Mouse (Mus musculus): ENCODE results near the gene Snx13. TPM values are rescaled to one million over a fixed set of nuclear protein-coding genes. Genes with fewer than 3 reads are reported as not detected.

Gene Snx13
- polyA plus RNA-seq, 2 experiments from 2014 or later = 25.6 to 27.6 TPM

DNA sequence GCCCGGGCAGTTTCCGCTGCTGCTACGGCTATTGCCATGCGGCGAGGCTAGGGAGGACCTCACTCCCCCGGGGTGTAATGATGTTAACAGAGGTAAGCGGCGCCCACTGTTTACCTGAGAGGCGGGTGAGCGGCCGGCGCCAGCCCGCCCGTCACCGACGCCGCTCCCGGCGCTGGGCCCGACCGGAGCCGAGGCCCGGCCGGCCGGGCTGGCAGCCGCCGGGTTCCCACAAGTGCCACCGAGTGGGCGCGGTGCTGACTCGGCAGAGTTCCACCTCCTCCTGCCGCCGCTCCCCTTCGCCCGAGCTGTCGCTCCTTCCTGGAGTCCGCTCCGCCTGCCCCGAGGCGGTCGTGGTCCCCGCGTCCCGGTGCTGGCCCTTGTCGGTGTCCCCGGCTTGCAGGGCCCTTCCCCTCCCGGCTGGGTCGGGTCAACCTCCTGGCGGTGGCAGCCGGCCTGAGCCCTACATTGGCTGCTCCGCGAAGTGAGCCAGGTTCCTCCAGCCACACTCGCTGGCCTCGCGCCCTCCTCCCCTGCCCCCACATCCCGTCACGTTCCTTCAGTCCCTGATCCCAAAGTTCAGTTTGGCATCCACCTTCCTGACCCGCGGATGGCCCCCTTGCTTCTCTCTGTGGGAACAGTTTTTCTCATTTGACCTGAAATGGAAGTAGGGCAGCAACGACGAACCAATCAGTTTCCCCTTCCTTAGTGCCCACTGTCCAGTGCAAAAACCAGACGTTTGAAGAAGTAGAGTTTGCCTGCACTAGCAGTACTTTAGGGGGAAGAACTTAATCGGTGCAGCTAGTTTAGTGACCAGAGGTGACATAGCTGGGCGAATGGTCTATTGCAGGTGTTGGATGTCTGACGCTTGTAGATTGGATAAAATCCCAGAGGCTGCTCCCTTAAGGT, 587 bp downstream of the Snx13 start:
- peak; percentile 38 for ATAC-seq

DNA sequence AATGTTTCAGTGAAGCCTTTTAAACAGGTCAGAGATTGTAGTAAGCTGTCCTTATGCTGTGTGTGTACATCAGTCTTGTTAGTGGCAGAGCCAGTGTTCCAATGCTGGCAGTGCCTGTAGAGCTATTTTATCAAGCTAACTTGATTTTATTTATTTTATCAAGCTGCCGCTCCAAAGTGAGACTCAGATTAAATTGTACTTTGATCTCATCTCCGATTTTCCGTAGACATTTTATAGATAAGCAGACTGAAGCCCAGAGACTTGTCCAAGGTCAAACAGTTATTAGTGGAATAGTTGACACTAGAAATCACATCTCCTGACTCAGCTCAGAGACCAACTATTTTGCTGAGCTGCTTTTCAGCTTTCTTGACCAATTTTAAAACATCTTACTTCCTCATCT, 1.9 kb downstream of the Snx13 start:
- ATAC-seq = no peak

GRCm38 (mm10) chr12:35050501-35050900, 3.5 kb downstream of the Snx13 start:
- no peak for ATAC-seq

- no peak for ATAC-seq
Observed at GRCm38 (mm10) chr12:35050964-35051758, 4.2 kb downstream of the Snx13 start.

GRCm38 (mm10) chr12:35054420-35054819, 7.4 kb downstream of the Snx13 start:
- no peak for ATAC-seq

DNA sequence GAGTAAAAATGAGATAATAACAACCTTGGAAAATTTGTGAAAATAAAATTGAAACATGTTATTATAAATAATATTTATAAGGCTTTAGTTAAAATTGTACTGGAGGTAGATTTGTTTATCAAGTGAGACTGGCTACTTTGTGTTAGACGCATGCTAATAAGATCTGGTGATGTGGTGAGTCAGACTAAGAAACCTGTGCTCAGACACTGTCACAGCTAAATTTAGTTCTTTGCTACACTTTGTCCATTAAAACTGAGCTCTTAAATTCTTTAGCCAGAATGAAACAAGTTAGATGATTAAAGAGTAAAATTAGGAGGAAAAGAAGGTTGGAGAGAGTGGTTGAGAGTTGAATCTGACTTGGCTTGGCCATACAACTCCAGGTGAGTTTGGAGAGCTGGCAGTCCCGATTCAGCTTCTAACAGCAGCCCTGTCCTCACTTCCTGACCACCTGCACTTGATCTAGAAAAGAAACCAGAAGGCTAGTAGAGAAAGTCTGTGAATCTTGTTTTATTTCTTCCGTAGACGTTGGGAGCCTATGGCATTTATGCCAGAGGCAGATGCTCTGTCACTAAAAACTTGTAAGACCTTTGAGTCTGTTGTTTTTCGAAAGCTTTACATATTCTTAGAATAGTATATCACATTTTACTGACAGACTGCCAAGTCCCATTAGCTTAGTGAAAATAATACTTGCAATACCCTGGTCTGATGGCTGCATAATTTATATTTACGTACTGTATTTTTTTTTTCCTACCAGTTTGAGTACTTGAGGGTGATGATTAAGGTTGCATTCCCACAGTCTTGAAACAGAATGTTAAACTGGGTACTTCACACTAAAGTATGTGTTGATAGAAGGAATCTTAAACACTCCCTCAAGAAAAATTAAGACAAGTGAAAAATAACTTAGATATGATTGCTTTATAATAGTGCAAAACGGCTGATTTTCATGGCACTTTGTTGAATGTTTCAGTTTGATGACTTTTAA, 8.4 kb downstream of the Snx13 start:
- ATAC-seq = peak; percentile 77

DNA sequence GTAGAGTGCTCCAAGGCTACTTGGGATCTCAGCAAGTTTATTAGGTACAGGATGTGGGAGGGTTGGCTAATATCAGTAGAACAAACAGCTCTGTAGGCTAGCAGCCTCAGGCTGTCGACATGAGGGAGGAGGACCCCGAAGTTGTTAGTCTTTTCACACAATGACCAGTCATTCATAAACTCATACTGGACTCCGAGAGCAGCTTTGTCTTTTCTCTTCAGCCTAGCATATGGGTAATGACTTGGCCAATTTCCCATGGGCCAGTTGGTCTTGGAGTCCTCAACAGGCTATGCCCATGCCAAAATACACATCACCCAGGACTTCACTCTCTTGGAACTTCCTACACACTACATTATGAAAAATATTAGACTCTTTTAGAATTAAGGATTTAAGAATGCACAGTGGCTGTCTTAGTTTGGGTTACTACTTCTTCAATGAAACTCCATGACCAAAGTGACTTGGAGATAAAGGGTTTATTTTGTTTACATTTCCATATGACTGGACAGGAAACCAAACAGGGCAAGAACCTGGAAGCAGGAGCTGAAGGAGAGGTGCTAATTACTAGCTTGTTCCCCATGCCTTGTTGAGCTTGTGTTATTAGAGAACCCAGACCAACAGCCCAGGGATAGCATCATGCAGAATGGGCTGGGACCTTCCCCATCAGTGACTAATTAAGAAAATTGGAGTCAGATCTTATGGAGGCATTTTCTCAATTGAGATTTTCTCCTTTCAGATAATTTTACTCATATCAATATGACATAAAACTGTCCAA, 16.9 kb downstream of the Snx13 start:
- ATAC-seq = peak; percentile 43

DNA sequence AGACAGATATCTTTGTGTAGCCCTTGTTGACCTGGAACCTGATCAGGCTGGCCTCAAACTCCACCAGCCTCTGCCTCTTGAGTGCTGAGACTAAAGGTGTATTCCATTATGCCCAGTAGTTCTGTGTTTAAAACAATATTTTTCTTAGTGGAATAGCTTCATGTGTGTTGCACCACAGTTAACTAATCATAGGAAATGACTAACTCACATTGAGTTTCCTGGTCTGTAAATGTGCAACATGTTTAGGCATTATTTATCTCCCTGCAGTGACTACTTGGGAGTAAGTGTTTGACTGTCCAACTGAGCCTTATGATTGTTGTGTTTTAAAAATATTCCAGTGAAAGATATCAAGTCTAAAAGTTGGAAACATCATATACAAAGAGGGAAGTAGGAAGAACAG, 20.6 kb downstream of the Snx13 start:
- no peak for ATAC-seq

- ATAC-seq = no peak
Observed at GRCm38 (mm10) chr12:35071336-35071735, 24.4 kb downstream of the Snx13 start.

- no peak for ATAC-seq
Observed at GRCm38 (mm10) chr12:35072178-35072577, 25.2 kb downstream of the Snx13 start.

DNA sequence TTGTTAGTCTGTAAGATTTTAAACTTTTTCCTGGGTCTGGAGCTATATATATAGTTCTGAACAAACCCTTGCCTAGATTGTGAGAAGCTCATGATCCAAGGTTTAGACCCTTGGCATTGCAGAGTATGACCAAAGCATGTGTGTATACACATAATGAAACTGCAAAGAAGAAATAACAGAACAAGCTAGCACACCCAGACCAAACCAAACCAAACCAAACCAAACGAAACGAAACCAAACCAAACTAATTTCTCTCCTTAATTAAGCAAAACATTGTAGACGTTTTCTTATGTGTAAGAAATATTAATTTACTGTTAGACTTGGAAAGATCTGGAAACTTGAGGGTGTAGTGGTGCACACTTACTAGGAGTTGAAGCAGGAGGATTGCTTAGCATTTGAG, 29.0 kb downstream of the Snx13 start:
- no peak for ATAC-seq

- peak; percentile 89 for ATAC-seq
Observed at GRCm38 (mm10) chr12:35123549-35123948, 76.6 kb downstream of the Snx13 start.

DNA sequence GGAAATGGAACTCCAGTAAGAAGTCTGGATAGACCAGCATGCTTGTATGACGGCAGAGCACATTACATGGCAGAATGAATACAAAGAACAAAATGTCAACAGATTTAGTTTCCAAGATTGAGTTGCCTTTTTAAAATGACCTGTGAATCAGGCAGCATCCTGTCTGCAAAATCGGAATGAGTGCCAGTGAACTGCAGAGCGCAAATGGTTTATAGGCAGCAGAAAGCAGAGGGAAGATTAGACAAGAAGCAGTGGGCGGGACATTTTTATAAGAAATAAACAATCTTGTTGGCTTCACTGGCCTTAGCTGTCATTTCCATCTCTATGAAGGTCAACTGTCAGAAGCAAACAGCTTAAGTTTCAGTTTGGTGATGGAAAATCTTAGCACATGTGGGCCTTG, 106.2 kb downstream of the Snx13 start:
- ATAC-seq = no peak

- no peak for ATAC-seq
Observed at GRCm38 (mm10) chr12:35154149-35154548, 107.2 kb downstream of the Snx13 start.

GRCm38 (mm10) chr12:35157237-35157636, 110.3 kb downstream of the Snx13 start:
- ATAC-seq = no peak

GRCm38 (mm10) chr12:35161690-35162089, 114.7 kb downstream of the Snx13 start:
- no peak for ATAC-seq

DNA sequence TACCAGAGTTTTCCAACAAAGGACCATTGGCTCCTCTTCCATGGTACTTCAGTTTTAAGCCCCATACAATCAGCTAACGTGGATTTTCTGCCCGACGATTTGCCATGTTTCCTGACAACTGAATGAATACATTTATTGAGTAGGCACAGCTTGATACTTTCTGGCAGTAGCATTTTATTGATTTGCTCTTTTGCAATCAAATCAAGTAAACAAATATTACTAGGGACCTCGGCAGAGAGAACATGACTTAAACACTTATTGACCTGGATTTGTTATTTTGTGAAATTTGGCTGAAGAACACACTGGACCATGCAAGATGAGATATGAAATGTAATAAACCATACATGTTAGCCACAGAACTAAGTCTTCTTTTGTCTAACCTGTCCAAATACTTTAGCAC, 123.3 kb downstream of the Snx13 start:
- no peak for ATAC-seq

DNA sequence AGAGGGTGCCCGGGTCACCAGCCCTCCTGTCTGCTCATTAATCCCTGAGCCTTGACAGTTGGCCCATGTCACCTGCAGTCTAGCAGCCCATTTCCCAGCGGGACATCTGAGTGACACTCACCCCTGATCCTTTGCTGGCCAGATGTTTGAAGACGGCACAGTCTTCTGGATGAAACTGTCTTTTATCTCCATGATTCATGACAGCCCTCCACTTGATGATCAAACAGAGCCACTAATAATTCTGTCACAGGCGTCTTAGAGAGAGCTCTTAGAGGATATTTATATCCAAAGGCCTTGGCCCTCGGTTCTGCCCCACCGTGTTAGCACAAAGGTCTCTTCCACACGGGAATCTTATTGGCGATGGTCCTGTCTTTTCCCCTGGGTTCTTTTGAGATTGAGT, 129.0 kb downstream of the Snx13 start:
- no peak for ATAC-seq

DNA sequence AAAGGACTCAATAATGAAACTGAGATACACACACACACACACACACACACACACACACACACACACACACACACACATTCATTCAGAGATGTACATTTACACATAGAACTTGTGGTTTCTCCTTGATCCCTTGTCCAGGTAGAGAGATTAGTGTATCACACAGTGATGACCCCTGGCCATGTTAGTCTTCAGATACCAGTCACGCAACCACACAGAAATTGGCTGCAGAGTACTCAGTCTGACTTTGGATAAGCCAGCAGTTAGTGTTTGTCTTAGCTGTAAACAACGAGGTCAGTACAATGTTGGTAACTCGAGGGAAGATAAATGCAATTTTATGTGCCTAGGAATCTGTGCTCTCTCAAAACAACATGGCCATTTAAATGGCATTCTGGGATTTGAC, 129.6 kb downstream of the Snx13 start:
- ATAC-seq = no peak

DNA sequence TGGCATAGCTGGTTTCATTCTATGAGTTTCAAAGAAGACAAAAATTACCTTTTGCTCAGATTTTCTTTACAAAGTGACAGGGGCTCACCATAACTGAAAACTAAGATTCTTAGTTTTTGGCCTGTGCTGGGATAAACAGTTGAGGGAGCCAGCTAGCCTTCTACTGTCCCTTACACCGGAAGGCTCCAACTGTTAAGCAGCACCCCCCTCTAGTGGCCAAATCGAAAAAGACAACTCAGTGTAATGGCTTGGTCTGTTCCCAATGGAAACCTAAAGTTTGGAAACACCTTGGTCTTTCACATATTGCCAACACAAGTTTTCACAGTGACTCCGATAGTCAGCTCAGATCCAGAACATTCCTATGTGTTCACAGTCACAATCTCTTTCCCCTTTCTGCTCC, 135.7 kb downstream of the Snx13 start:
- peak; percentile 99 for ATAC-seq

GRCm38 (mm10) chr12:35184261-35184660, 137.3 kb downstream of the Snx13 start:
- ATAC-seq = no peak
